Mouse (Mus musculus) kidney, embryonic 16.5 days (tissue): ENCODE results near the gene 1700123O20Rik. TPM values are rescaled to one million over a fixed set of nuclear protein-coding genes. Genes with fewer than 3 reads are reported as not detected.

Source experiments
- ATAC-seq: fragments of 200-750 bp; cut with Nextera tagmentation; 2 replicates; pipeline ENCODE4 v1.8.0; 2017; ENCODE audit warnings: moderate TSS enrichment; ENCODE audit not compliant: low FRiP score, low TSS enrichment
- H3K27ac ChIP-seq: fragments of 300-500 bp; sonication (generic); 2 replicates; pipeline ENCODE4 v1.5.1; 2014; ENCODE audit warnings: low read length
- H3K27me3 ChIP-seq: fragments of 300-500 bp; sonication (generic); 2 replicates; pipeline ENCODE4 v1.6.1; 2014; ENCODE audit warnings: low read length, control low read depth, mixed read lengths; ENCODE audit not compliant: insufficient read depth
- H3K36me3 ChIP-seq: fragments of 300-500 bp; sonication (generic); 2 replicates; pipeline ENCODE4 v1.6.1; 2014; ENCODE audit warnings: low read length, control low read depth, mixed read lengths; ENCODE audit not compliant: insufficient read depth
- H3K4me1 ChIP-seq: fragments of 300-500 bp; sonication (generic); 2 replicates; pipeline ENCODE4 v1.6.1; 2014; ENCODE audit warnings: low read length, control low read depth, mixed read lengths; ENCODE audit not compliant: insufficient read depth
- H3K4me2 ChIP-seq: fragments of 300-500 bp; sonication (generic); replicated peaks from 2 replicates; pipeline ENCODE4 v1.6.1; 2014; ENCODE audit warnings: low read depth, low read length
- H3K4me3 ChIP-seq: fragments of 300-500 bp; sonication (generic); 2 replicates; pipeline ENCODE4 v1.5.1; 2014; ENCODE audit warnings: mild to moderate bottlenecking, low read length
- H3K9ac ChIP-seq: fragments of 300-500 bp; sonication (generic); replicated peaks from 2 replicates; pipeline ENCODE4 v1.6.1; 2014; ENCODE audit warnings: low read length
- H3K9me3 ChIP-seq: fragments of 300-500 bp; sonication (generic); 2 replicates; pipeline ENCODE4 v1.6.1; 2016; ENCODE audit warnings: low read length, control low read depth
- WGBS: fragments of 180-500 bp; shearing (Covaris S2); extraction: QIAGEN DNeasy Blood & Tissue Kit; methylation state at CpG from one replicate; pipeline ENCODE4 v1.1.7; 2014; 5-methylcytosine and 5-hydroxymethylcytosine counted together
- microRNA-seq: library from miRNA; unstranded; fragments of <30 nt; microRNA quantifications from one replicate; pipeline ENCODE4, GENCODE M21; 2016
- polyA plus RNA-seq: library from polyadenylated mRNA; unstranded; fragments of >200 nt; fragmentation: Nextera tagmentation; extraction: Ambion mirVana; gene quantifications from 2 replicates; pipeline ENCODE4 v1.2.1, GENCODE M21; 2015

Gene 1700123O20Rik
- polyA plus RNA-seq, 1 experiment from 2014 or later: 90.4 TPM

DNA sequence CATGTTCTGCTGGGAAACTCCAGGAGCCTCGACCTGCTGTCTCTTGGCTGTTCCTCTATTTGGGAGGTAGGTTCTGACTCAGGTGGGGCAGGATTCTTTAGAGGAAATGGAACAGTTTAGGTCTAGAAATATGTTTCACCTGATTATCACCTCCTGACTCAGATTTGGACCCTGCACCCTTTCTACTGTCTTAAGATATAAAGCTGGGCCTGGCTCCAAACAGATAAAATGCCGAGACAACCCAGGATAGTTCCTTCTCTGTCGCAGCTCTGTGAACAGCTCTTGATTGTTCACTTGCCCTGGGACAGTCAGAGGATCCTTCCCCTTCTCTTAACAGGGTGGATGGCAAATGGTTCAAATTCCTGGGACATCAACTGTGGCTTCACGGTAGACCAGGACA is 49.2 kb downstream of the 1700123O20Rik start:
- Histone ChIP-seq H3K4me1 (no peaks in the 10 kb centered on the region), H3K9me3 (no peaks in the 10 kb centered on the region), H3K9ac (no peak overlapping the region), H3K27ac (no peak overlapping the region), H3K4me3 (no peak overlapping the region), H3K27me3 (no peaks in the 10 kb centered on the region), H3K36me3 (no peaks in the 10 kb centered on the region), H3K4me2 (no peak overlapping the region)
- WGBS: 75% methylated on average over 4 of the region's 4 CpGs
- ATAC-seq: no peak

DNA sequence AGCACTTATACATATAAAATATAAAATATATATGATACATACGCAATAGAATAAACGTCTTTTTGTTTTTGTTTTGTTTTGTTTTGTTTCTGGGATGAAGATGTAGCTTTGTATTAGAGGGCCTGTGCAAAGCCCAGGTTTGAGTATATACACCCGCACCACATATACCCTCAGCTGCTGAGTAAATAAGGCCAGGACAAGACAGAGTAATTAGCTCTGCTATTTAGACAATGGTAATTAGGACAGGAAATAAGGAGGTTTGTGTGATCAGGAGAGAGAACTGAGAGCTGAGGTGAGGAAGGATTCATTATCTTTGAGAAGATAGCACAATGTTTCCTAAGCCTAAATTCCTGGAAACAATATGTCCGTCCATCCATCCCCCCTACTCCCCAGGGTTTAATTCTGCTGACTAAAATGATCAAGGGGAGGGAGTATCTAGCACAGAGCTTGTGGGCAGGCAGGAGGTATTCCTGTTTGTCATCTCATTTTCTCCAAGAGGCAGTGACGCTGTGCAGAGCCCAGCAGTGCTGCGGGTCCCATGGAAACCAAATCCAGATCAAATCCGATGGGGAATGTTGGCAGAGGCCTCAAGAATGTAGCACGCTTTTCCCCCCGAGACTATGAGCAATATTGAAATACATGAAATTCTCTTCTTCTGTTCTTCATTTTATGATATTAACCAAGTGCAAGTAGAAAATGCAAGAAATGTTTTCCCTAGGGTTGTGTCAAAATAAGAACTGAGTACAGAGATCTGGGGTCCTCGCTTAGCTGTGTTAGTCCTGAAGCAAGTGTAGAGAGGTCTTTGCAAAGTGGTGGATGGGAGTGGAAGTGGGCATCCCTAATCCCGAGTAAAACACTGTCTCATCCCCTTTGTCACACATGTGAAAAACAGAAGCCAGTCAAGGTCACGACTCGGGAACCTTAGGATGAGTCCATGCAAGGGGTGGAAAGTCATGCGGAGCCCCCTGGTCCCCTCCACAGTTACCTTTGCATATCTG is 50.8 kb downstream of the 1700123O20Rik start:
- no peak for ATAC-seq
- no peak overlapping the region for H3K4me2 ChIP-seq
- H3K36me3 ChIP-seq: no peaks in the 10 kb centered on the region
- H3K4me1 ChIP-seq: no peaks in the 10 kb centered on the region
- H3K9me3 ChIP-seq: no peaks in the 10 kb centered on the region
- 80% methylated on average over 14 of the region's 14 CpGs for WGBS
- H3K27me3 ChIP-seq: no peaks in the 10 kb centered on the region
- no peak overlapping the region for H3K4me3 ChIP-seq
- H3K9ac ChIP-seq: no peak overlapping the region
- H3K27ac ChIP-seq: no peak overlapping the region

- H3K9me3 ChIP-seq: no peaks in the 10 kb centered on the region
- 83% methylated on average over 10 of the region's 10 CpGs for WGBS
- no peak overlapping the region for H3K27ac ChIP-seq
- no peak overlapping the region for H3K4me3 ChIP-seq
- H3K27me3 ChIP-seq: no peaks in the 10 kb centered on the region
- H3K4me1 ChIP-seq: peaks cover 7% of the 10 kb centered on the region
- ATAC-seq: no peak
- no peak overlapping the region for H3K9ac ChIP-seq
- H3K36me3 ChIP-seq: no peaks in the 10 kb centered on the region
- H3K4me2 ChIP-seq: no peak overlapping the region
Measured at GRCm38 (mm10) chr14:54737634-54738033, 51.6 kb downstream of the 1700123O20Rik start.

Small RNA genes lying within 50 kb of the gene (microRNA-seq; reads per million reads assigned to microRNA genes)
- not detected for gene Mir6948

Other genes with a start within 250 kb of the 1700123O20Rik start
- 58.8 and 65.1 TPM in 2 replicates for gene Lrp10, start 222.1 kb upstream of the 1700123O20Rik start, polyA plus RNA-seq
- gene Rem2, start 210.1 kb upstream of the 1700123O20Rik start, polyA plus RNA-seq: 6.7 and 7.4 TPM in 2 replicates
- gene Prmt5, start 168.7 kb upstream of the 1700123O20Rik start, polyA plus RNA-seq: 102 and 108 TPM in 2 replicates
- gene Haus4, start 131.6 kb upstream of the 1700123O20Rik start, polyA plus RNA-seq: 57.3 and 62.4 TPM in 2 replicates
- gene Ajuba, start 108.7 kb upstream of the 1700123O20Rik start, polyA plus RNA-seq: 32.9 and 45.6 TPM in 2 replicates
- gene 4931414P19Rik, start 80.2 kb upstream of the 1700123O20Rik start, polyA plus RNA-seq: 11.2 and 14.2 TPM in 2 replicates
- 453 and 471 TPM in 2 replicates for gene Psmb5, start 68.2 kb upstream of the 1700123O20Rik start, polyA plus RNA-seq
- gene Psmb11, start 64.8 kb upstream of the 1700123O20Rik start, polyA plus RNA-seq: 0.07 TPM in 1 of 2 replicates, not detected in the other
- gene Gm17606, start 45.3 kb upstream of the 1700123O20Rik start, polyA plus RNA-seq: not detected in 2 replicates
- gene Cdh24, start 44.9 kb upstream of the 1700123O20Rik start, polyA plus RNA-seq: 3.4 TPM in 2 replicates
- gene Acin1, start 715 bp downstream of the 1700123O20Rik start, polyA plus RNA-seq: 120 and 136 TPM in 2 replicates
- gene Gm29776, start 12.6 kb downstream of the 1700123O20Rik start, polyA plus RNA-seq: 0.06 and 0.12 TPM in 2 replicates
- gene Cebpe, start 26.0 kb downstream of the 1700123O20Rik start, polyA plus RNA-seq: 0.19 TPM in 1 of 2 replicates, not detected in the other
- gene Slc7a8, start 95.7 kb downstream of the 1700123O20Rik start, polyA plus RNA-seq: 21.0 and 24.6 TPM in 2 replicates
- gene Rnf212b, start 127.9 kb downstream of the 1700123O20Rik start, polyA plus RNA-seq: 0.16 and 0.59 TPM in 2 replicates
- 18.0 and 19.9 TPM in 2 replicates for gene Homez, start 184.7 kb downstream of the 1700123O20Rik start, polyA plus RNA-seq
- gene Ppp1r3e, start 191.3 kb downstream of the 1700123O20Rik start, polyA plus RNA-seq: 1.6 and 1.7 TPM in 2 replicates
- gene Bcl2l2, start 197.2 kb downstream of the 1700123O20Rik start, polyA plus RNA-seq: 5.0 and 5.1 TPM in 2 replicates
- 0.16 and 0.45 TPM in 2 replicates for gene Gm20521, start 197.2 kb downstream of the 1700123O20Rik start, polyA plus RNA-seq
- 135 and 141 TPM in 2 replicates for gene Pabpn1, start 206.3 kb downstream of the 1700123O20Rik start, polyA plus RNA-seq
- gene Slc22a17, start 226.9 kb downstream of the 1700123O20Rik start, polyA plus RNA-seq: 45.9 and 55.1 TPM in 2 replicates
- 30.0 and 33.0 TPM in 2 replicates for gene Efs, start 239.9 kb downstream of the 1700123O20Rik start, polyA plus RNA-seq
- gene Il25, start 246.5 kb downstream of the 1700123O20Rik start, polyA plus RNA-seq: 0.17 TPM in 1 of 2 replicates, not detected in the other